Mouse (Mus musculus): ENCODE measurements around the gene Cdc42ep5.

- no peak for TF ChIP-seq HCFC1 (IDR thresholded peaks at IDR 0.05; ENCODE audit: borderline replicate concordance, insufficient read depth, low read length)
- no peak for TF ChIP-seq ZNF384 (IDR thresholded peaks at IDR 0.05; ENCODE audit: low read depth, low read length)
- no peak for TF ChIP-seq CHD2 (IDR thresholded peaks at IDR 0.05; ENCODE audit: low read depth, low read length)
Observed at GRCm38 (mm10) chr7:4136404-4136770, 28.3 kb downstream of the Cdc42ep5 start.

Data from ES-E14 (cell line).